Mouse (Mus musculus) G1E (cell line): Measurements from ENCODE around the gene Prrt2.

ENCODE experiments used
- CTCF ChIP-seq: IDR thresholded peaks from 2 replicates; pipeline ENCODE4 v1.5.1; 2012; ENCODE audit warnings: low read depth, low read length, inconsistent platforms, mixed read lengths
- GATA1 ChIP-seq: IDR thresholded peaks from 2 replicates; pipeline ENCODE4 v1.6.1; 2012; ENCODE audit warnings: borderline replicate concordance, low read length, inconsistent platforms, mixed read lengths

DNA sequence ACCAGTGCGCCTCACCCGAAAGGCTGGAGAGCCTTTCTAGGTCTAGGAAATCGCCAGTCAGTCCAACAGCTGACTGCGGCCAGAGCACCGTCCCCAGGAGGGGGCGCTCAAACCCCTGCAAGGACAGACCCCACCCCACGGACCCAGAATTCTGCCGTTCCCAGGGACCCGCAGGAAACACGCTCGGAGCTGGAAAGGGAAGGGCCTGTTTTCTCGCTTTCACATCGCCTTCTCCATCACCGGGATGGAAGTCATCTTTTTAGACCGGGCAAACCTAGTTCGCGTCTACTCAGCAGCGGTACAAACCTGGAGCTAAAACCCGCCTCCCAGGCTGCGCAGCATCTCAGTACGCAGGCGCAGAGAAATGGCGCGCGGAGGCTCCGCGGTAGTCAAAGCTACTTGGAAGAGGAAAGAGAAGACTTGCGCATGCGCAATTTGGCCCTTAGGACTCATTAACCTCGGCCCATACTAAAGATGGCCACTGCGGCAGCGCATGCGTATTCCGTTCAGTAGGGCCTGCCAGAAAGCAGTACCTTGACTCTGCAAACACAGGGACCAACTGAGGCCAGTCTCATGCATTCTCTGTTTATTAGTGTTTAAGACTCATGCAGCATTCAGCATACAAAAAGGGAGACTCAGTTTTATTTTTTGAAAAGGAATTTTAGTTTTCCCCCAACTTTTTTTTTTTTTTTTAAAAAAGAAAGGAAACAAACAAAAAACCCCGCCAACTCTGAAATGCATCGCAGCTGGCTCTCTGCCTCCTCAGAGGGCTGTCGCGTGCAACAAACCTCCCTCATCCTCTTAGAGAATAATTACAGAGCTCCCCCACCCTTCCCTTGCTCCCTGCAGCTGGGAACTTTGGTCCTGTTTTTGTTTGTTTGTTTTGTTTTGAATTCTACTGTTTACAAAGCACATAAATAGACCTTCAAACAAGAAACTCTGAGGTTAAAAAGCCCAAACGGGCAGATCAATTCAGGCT, 3.8 kb downstream of the Prrt2 start, which contains the start of gene Pagr1a:
- TF ChIP-seq CTCF (peak; percentile 81), GATA1 (no peak)
